Mouse (Mus musculus): ENCODE data around the gene Tssk1. TPM values are rescaled to one million over a fixed set of nuclear protein-coding genes. Genes with fewer than 3 reads are reported as not detected.

Tssk1 gene
- polyA plus RNA-seq, 1 experiment from 2014 or later: not detected

DNA sequence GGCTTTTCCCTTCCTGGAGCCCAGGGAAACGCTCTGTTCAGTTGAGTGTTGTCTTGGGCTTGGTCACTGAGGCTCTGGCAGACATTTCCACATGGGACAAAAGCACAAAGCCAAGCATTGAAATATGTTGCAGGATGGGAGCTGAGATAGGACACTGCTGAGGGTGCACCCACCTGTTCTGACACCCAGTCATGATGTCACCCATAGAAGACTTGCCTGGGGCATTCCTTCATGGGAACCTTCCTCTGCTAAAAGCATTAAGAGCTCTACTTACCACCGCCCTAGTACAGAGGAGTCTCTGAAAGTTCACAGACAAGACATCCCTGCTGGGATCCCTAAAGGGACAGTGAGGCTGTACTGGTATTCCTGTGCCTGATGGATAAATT is 3.7 kb upstream of the Tssk1 start:
- Histone ChIP-seq H3K4me3 (ENCODE audit: low read depth, low read length) (peak overlapping the region; percentile 99), H3K9me3 (replicated peaks; ENCODE audit: control insufficient read depth, low read length) (no peaks in the 10 kb centered on the region), H3K4me1 (ENCODE audit: control insufficient read depth, low read depth, low read length) (peaks cover 23% of the 10 kb centered on the region), H3K36me3 (ENCODE audit: control insufficient read depth, insufficient read depth) (no peaks in the 10 kb centered on the region), H3K27me3 (ENCODE audit: control insufficient read depth, insufficient read depth, low read depth, low read length) (no peaks in the 10 kb centered on the region), H3K27ac (ENCODE audit: low read length) (peak overlapping the region; percentile 90; the same call in 1 of the 2 replicates), H3K4me2 (ENCODE audit: low read depth, low read length) (peak overlapping the region; percentile 86), H3K9ac (ENCODE audit: low read depth, low read length) (peak overlapping the region; percentile 98)
- WGBS (ENCODE audit: insufficient replicate concordance): 62% methylated on average over 2 of the region's 2 CpGs
- no peak for ATAC-seq (ENCODE audit: low read depth)

DNA sequence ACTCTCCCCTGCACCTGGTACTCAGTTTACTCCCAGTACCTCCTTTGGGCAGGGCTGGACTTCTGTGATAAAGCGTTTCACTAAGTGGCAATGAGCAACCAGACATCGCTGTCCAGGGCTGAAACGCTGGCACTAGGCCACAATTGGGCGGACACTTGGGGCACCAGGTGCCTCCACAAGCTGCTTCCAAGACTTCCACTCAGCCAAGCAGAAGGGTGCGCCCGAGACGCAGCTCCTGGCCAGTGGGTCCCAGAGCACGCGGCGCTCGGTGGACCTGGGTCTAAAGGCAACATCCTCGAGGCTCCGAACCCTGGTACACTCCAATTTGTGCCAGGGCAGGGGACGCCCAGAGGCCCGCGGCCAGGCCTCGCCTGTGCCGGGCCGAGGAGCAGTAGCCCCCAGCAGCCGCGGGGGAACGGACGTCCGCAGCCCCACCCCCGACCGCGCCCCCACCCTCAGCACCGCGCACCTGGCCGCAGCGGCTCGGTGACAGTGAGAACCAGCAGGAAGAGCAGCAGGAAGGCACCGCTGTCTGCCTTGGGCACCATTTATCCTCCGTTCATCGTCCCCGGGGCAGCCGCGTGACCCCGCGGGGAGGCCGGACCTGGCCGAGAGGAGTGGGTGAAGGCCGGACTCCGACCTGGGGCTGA is 3.0 kb upstream of the Tssk1 start:
- Histone ChIP-seq H3K36me3 (ENCODE audit: control insufficient read depth, insufficient read depth) (no peaks in the 10 kb centered on the region), H3K4me2 (ENCODE audit: low read depth, low read length) (peak overlapping the region; percentile 86), H3K27me3 (ENCODE audit: control insufficient read depth, insufficient read depth, low read depth, low read length) (no peaks in the 10 kb centered on the region), H3K9me3 (replicated peaks; ENCODE audit: control insufficient read depth, low read length) (no peaks in the 10 kb centered on the region), H3K27ac (ENCODE audit: low read length) (peak overlapping the region; percentile 90), H3K4me3 (ENCODE audit: low read depth, low read length) (peak overlapping the region; percentile 99), H3K4me1 (ENCODE audit: control insufficient read depth, low read depth, low read length) (peaks cover 20% of the 10 kb centered on the region), H3K9ac (ENCODE audit: low read depth, low read length) (peak overlapping the region; percentile 98)
- ATAC-seq (ENCODE audit: low read depth): peak; percentile 50
- WGBS (ENCODE audit: insufficient replicate concordance): 0% methylated on average over 44 of the region's 44 CpGs

DNA sequence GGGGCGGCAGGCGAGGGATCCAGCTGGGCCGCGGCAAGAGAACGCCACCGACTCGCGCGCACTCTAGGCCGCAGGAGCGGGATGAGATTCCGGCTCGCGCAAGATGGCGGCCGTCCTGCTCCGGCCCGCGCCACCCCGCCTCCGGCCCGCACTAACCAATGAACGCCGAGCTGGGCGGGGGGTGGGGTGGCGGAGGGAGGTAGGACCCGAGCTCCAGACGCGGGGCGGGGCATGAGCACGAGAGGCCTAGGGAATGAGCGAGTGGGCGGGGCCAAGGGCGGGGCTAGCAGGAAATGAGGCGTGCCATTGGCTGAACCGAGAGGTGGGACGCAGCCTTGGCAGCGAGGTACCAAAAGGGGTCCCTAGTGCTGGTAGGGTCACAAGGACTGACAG is 2.5 kb upstream of the Tssk1 start, which contains the start of gene Gm20518:
Gm20518 (minus strand) TSS at position 105 of the 393 bp plus-strand sequence.
- Histone ChIP-seq H3K4me3 (ENCODE audit: low read depth, low read length) (peak within 1 kb of the TSS; percentile 99), H3K9ac (ENCODE audit: low read depth, low read length) (peak within 1 kb of the TSS; percentile 98), H3K36me3 (ENCODE audit: control insufficient read depth, insufficient read depth) (no peaks in the 10 kb centered on the region), H3K4me1 (ENCODE audit: control insufficient read depth, low read depth, low read length) (peaks cover 20% of the 10 kb centered on the region), H3K27me3 (ENCODE audit: control insufficient read depth, insufficient read depth, low read depth, low read length) (no peaks in the 10 kb centered on the region), H3K4me2 (ENCODE audit: low read depth, low read length) (peak within 1 kb of the TSS; percentile 86), H3K27ac (ENCODE audit: low read length) (peak within 1 kb of the TSS; percentile 90), H3K9me3 (replicated peaks; ENCODE audit: control insufficient read depth, low read length) (no peaks in the 10 kb centered on the region)
- ATAC-seq (ENCODE audit: low read depth): peak; percentile 97
- WGBS (ENCODE audit: insufficient replicate concordance): under 1% methylated on average over 38 of the region's 38 CpGs

DNA sequence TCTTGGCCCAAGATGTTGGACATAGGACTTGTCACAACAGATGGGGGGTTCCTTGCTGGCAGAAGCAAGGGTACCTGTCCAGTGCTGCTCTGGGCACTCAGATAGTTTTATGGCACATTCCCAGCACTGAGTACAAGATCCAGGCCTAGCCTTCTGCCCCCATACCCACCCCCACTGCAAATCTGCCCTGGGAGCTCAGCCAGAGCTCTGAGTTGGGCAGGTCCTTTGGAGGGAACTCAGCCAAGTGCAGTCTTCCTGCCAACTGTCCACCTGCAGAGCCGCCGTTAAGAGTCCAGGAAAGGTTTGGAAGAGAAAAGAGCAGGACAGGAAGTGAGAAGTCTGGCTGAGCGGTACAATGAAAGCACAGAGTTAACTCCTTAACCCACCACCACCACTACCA is 1.4 kb upstream of the Tssk1 start:
- 62% methylated on average over 3 of the region's 3 CpGs for WGBS (ENCODE audit: insufficient replicate concordance)
- H3K9ac ChIP-seq (ENCODE audit: low read depth, low read length): no peak overlapping the region
- no peak overlapping the region for H3K4me2 ChIP-seq (ENCODE audit: low read depth, low read length)
- no peaks in the 10 kb centered on the region for H3K36me3 ChIP-seq (ENCODE audit: control insufficient read depth, insufficient read depth)
- ATAC-seq (ENCODE audit: low read depth): no peak
- no peak overlapping the region for H3K27ac ChIP-seq (ENCODE audit: low read length)
- H3K27me3 ChIP-seq (ENCODE audit: control insufficient read depth, insufficient read depth, low read depth, low read length): no peaks in the 10 kb centered on the region
- peaks cover 20% of the 10 kb centered on the region for H3K4me1 ChIP-seq (ENCODE audit: control insufficient read depth, low read depth, low read length)
- no peaks in the 10 kb centered on the region for H3K9me3 ChIP-seq (replicated peaks; ENCODE audit: control insufficient read depth, low read length)
- H3K4me3 ChIP-seq (ENCODE audit: low read depth, low read length): no peak overlapping the region

DNA sequence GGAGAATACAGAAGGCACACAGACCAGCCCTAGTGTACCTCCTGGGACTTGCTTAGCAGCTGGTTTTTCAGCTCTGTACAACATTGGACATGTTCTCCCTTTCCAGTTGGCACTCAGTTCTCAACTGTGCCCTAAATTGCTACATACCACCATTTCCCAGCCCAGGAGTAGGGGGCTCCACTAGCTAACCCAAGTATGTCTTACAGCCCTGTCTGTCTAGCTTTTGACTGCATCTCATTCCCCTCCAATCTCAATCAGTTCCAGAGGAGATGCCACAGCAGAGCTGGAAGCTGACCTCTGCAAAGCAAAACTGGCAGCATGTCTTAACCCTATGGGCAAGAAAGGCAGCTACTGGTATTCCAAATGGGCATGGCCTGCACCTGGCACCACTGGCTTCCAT is 2.1 kb downstream of the Tssk1 start:
- Histone ChIP-seq H3K4me1 (ENCODE audit: control insufficient read depth, low read depth, low read length) (peaks cover 7% of the 10 kb centered on the region), H3K4me2 (ENCODE audit: low read depth, low read length) (no peak overlapping the region), H3K36me3 (ENCODE audit: control insufficient read depth, insufficient read depth) (no peaks in the 10 kb centered on the region), H3K27me3 (ENCODE audit: control insufficient read depth, insufficient read depth, low read depth, low read length) (no peaks in the 10 kb centered on the region), H3K27ac (ENCODE audit: low read length) (no peak overlapping the region), H3K4me3 (ENCODE audit: low read depth, low read length) (no peak overlapping the region), H3K9ac (ENCODE audit: low read depth, low read length) (no peak overlapping the region), H3K9me3 (replicated peaks; ENCODE audit: control insufficient read depth, low read length) (no peaks in the 10 kb centered on the region)
- no peak for ATAC-seq (ENCODE audit: low read depth)

DNA sequence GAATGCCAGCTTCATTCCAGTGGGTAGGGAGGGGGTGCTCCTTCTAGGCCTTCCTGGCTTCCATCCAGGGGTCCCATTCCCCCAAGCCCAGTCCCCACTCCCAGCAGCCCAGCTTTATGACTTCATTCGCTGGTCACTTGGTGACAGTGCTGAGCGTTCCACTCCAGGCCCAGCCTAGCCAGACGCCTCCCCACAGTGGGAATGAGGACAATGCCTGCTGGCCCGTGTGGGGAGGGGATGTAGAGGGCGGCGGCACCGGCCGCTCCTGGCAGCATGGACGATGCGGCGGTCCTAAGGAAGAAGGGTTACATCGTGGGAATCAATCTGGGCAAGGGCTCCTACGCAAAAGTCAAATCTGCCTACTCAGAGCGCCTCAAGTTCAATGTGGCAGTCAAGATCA is 4.4 kb downstream of the Tssk1 start, which contains the start of the genes Dgcr2 and Tssk2:
Dgcr2 (minus strand) TSS at position 101 of the 400 bp plus-strand sequence.
Tssk2 (plus strand) TSS at position 176 of the 400 bp plus-strand sequence.
- WGBS (ENCODE audit: insufficient replicate concordance): 75% methylated on average over 14 of the region's 14 CpGs
- H3K36me3 ChIP-seq (ENCODE audit: control insufficient read depth, insufficient read depth): peaks cover 8% of the 10 kb centered on the region; the same call in 1 of the 2 replicates

DNA sequence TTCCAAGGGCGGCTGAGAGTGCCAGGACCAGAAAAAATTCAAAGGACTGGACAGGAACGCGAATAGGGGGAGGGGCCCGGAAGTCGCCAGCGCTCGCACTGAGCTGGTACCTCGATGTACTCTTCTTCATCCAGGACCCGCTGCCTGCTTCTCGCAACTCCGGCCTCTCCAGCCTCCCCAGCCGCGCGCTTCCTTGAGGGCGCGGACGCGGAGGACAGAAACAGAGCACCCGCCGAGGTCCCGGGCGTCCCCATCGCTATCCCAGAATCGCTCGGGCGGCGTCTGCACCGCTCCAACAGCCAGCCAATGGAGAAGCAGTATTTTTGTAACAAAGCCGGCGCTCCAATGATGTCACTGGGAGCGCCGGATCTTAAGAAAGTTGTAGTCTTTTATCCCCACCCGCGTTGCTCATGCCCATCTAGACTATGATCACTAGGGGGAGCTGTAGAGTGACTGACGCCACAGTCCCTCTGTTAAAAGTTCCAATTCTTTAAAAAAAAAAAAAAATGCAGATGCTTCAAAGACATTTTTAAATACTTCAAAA is 17.1 kb downstream of the Tssk1 start, which contains the start of gene Ess2:
Ess2 (minus strand) TSS at position 297 of the 544 bp plus-strand sequence.
- 0% methylated on average over 35 of the region's 35 CpGs for WGBS (ENCODE audit: insufficient replicate concordance)
- ATAC-seq (ENCODE audit: low read depth): peak; percentile 95
- H3K27ac ChIP-seq (ENCODE audit: low read length): 0 out of 2 replicates have a peak within 1 kb of the TSS, but pooled peaks have one; percentile 31
- H3K4me3 ChIP-seq (ENCODE audit: low read depth, low read length): peak within 1 kb of the TSS; percentile 85
- peaks cover 45% of the 10 kb centered on the region for H3K27me3 ChIP-seq (ENCODE audit: control insufficient read depth, insufficient read depth, low read depth, low read length)
- H3K36me3 ChIP-seq (ENCODE audit: control insufficient read depth, insufficient read depth): peaks cover 16% of the 10 kb centered on the region
- no peaks in the 10 kb centered on the region for H3K9me3 ChIP-seq (replicated peaks; ENCODE audit: control insufficient read depth, low read length)
- H3K4me1 ChIP-seq (ENCODE audit: control insufficient read depth, low read depth, low read length): peaks cover 16% of the 10 kb centered on the region
- H3K4me2 ChIP-seq (ENCODE audit: low read depth, low read length): peak within 1 kb of the TSS; percentile 71
- peak within 1 kb of the TSS; percentile 78 for H3K9ac ChIP-seq (ENCODE audit: low read depth, low read length)

More for the DNA sequence above, 4.4 kb downstream of the Tssk1 start, which contains the start of the genes Dgcr2 and Tssk2:
- Histone ChIP-seq H3K4me3 (ENCODE audit: low read depth, low read length) (no peak within 1 kb of the TSS), H3K9me3 (replicated peaks; ENCODE audit: control insufficient read depth, low read length) (no peaks in the 10 kb centered on the region), H3K4me2 (ENCODE audit: low read depth, low read length) (no peak within 1 kb of the TSS), H3K4me1 (ENCODE audit: control insufficient read depth, low read depth, low read length) (no peaks in the 10 kb centered on the region), H3K27me3 (ENCODE audit: control insufficient read depth, insufficient read depth, low read depth, low read length) (no peaks in the 10 kb centered on the region), H3K27ac (ENCODE audit: low read length) (no peak within 1 kb of the TSS), H3K9ac (ENCODE audit: low read depth, low read length) (no peak within 1 kb of the TSS)
- no peak for ATAC-seq (ENCODE audit: low read depth)

DNA sequence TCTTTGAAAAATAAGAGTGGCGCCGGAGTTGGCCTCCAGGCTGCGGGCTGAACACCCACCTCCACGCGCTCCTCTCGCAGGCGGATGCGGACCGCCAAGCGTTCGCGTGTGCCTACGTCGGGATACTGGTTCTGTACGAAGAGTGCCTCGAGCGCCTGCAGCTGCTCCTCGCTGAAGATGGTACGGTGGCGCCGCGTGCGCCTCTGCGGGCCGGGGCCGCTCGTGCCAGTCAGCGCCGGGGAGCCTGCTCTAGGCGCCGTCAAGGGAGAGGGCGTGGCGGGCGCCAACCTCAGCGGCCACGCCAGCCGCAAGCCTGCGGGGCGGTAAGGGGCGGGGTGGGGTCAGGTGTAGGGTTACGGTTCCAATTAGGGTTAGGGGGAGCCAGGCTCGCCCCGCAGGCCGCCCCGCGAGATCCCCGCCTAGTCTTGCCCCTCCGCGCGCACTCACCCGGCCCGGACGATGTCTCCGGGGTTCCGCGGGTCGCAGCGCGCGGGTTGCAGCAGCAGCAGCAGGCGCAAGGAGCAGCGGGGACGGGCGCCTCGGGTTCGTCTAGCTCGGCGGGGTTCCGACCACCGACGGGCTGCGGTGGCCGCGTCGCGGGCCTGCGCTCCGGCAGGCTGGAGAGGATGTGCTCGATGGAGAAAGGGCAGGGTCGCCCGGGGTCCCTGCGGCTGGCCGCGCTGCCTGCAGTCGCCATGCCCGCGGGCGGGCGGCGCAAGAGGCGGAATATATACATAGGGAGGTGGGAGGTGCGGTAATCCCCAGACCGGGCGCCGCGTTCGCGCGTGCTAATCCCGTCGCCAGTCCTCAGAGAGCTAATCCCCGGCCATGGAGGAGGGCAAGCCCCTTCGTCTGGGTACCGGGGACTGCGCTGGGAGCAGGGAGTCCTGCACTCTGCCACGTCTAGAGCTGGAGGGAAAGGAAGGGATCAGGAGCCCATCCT is 20.6 kb downstream of the Tssk1 start, which contains the start of gene Gsc2:
Gsc2 (minus strand) TSS at position 753 of the 943 bp plus-strand sequence.
- Histone ChIP-seq H3K36me3 (ENCODE audit: control insufficient read depth, insufficient read depth) (no peaks in the 10 kb centered on the region), H3K27ac (ENCODE audit: low read length) (no peak within 1 kb of the TSS), H3K4me2 (ENCODE audit: low read depth, low read length) (peak within 1 kb of the TSS; percentile 62), H3K4me3 (ENCODE audit: low read depth, low read length) (peak within 1 kb of the TSS; percentile 42), H3K27me3 (ENCODE audit: control insufficient read depth, insufficient read depth, low read depth, low read length) (peaks cover 61% of the 10 kb centered on the region), H3K9ac (ENCODE audit: low read depth, low read length) (no peak within 1 kb of the TSS), H3K4me1 (ENCODE audit: control insufficient read depth, low read depth, low read length) (peaks cover 16% of the 10 kb centered on the region), H3K9me3 (replicated peaks; ENCODE audit: control insufficient read depth, low read length) (no peaks in the 10 kb centered on the region)
- ATAC-seq (ENCODE audit: low read depth): no peak
- under 1% methylated on average over 104 of the region's 106 CpGs for WGBS (ENCODE audit: insufficient replicate concordance)
